Mouse (Mus musculus): ENCODE results near the gene Blm. TPM values are rescaled to one million over a fixed set of nuclear protein-coding genes. Genes with fewer than 3 reads are reported as not detected.
"Not testable (repeated sequence)": the region's sequence is repeated elsewhere in the genome, so short reads cannot be mapped to it uniquely, and the experiment has no call there.

Gene Blm
- total RNA-seq, 2 experiments from 2014 or later: 1.4 to 1.9 TPM

DNA sequence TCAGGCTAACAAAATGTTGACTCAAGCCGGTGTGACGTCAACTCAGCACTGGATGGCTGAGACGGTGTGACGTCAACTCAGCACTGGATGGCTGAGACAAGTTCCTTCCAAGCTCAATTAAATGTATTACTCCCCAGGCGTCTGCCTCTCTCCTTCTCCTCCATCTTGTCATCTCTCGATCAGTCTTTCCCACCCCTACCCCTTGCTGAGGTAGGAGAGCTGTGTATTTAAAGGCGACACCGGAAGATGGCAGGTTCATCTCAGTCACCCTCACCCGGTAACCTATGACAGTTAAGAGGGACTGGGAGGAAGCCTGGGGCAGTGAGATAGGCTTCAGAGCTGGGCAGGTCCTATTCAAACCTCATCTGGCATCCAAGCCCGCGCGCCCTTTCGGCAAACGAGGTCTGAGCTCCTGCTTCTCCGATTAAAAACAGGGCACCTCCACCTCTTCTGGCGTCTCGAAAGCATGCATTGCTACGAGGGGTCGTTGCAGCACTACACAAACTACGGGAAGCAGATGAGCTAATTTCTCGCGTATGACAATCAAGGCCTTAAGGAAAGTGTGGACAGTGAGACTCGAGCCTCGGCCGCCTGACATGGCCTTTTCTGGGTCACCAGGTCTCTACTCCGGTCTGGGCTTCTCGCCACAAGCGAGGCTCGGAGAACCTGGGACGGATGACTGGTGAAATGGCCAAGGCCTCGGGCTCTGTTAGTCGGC is 469 bp downstream of the Blm start:
- no peak for DNase-seq (ENCODE audit: low spot score)

DNA sequence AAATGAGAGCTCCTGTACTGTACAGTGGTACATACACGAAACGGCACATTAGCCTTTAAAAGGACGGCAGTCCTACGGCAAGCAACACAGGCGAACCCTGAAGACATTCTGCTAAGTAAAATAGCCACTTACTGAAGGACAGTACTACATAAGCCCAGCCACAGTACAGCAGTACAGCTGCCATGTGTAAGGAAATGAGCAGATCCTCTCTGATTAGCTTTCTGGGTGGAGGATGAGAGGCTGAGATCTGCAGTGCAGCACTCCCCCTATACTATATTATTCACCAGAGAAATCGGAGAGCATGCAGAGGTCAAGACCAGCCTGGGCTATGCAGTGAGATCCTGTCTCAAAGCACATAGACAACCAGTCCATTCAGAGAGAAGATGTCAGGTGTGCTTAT is 3.8 kb downstream of the Blm start:
- no peak for DNase-seq (ENCODE audit: low spot score)

DNA sequence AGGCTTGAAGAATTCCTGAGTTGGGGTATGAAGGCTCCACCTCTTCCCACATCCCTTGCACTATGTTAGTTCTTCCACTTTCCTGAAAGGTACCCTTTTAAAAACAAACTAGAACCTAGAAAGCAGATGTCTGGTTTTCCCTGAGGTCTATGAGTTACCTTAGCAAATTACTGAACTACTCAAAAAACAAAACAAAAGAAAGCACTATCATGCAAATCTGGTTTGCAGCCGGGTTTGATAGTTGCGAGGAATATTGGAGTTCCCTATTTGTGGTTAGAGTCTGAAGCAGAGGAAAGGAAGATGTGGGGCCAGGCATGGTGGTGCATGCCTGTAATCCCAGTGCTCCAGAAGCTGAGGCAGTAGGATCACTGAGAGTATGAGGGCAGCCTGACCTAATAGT is 4.3 kb downstream of the Blm start:
- DNase-seq (ENCODE audit: low spot score): no peak

DNA sequence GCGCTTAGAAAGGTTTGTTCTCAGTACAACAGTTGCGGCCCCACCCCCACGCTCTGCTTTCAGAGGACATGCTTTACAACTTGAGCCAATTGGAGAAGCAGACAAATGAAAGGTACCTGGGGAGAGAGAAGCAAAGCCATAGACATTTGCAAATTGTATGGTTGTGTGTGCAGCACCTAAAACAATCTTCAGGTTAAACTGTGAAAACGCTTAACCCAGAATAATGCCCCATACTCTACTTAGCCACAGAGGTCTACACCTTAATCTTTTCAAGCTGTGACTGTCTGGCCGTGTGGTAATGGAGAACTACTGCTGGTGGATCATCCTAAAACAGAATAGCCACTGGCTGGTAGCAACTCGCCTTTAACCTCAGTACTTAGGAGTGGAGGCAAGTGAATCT is 8.2 kb downstream of the Blm start:
- DNase-seq (ENCODE audit: low spot score): no peak

DNA sequence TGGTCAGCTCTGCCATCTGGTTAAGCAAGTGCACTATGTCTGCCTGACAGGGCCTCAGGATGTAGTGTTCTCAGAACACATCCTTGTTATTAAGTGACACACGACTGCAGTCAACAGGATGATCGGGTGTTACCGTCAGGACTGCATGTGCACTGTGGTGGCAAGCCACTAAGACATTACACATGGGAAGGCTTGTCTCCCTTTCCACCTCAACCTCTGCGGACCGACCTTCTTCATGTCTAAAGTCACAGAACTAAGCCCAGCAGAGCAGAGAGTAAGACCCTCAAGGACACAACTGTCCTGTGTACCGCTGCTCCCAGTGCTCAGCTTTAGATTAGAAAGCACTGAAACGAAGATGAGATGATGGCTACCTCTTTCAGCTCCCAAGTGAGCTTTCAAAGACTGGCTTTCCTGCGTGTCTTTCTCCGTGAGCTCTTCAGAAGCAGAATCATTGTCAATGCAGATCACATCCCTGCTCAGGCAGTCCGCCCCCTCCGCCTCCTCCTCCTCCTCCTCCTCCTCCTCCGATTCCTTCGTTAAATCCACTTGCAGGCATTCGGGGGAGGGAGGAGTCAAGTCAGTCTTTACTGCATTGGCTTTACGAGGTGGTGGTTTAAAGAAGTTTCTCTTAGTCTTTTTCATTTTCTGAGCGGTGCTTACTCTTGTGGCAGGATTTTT is 22.4 kb downstream of the Blm start:
- DNase-seq (ENCODE audit: low spot score): no peak

DNA sequence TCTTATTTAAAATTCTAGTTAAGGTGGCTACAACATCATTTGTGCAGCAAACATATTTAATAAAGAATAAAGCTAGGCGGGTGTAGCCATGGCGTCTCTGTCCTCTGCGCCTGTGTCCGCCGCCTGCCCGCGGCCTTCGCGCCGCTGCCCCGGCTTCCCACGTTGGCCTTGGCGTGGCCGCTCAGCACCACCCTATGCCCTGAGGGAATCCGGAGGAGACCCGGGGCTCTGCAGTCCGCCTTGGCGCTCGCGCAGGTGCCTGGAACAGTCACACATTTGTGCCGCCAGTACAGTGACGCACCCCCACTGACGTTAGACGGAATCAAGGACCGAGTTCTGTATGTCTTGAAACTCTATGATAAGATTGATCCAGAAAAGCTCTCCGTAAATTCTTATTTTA is 27.2 kb downstream of the Blm start:
- not testable (repeated sequence) for DNase-seq (ENCODE audit: low spot score)

DNA sequence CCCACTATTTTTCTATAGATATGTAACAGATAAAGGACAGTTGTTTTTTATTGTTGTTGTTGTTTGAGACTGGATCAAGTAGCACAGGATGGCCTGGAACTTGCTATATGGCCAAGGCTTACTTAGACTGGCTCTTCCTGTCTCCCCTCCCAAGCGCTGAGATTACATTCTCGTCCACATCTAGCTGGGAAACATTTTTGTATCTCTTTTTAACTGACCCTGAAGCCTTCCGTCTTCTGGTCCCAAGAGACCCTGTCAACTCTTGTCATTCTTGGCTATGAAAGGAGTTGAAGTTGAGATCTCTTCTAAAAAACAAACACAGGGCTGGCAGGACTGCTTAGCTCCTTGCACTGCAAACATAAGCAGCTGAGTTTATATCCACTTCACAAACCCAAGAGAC is 28.9 kb downstream of the Blm start:
- DNase-seq (ENCODE audit: low spot score): no peak

DNA sequence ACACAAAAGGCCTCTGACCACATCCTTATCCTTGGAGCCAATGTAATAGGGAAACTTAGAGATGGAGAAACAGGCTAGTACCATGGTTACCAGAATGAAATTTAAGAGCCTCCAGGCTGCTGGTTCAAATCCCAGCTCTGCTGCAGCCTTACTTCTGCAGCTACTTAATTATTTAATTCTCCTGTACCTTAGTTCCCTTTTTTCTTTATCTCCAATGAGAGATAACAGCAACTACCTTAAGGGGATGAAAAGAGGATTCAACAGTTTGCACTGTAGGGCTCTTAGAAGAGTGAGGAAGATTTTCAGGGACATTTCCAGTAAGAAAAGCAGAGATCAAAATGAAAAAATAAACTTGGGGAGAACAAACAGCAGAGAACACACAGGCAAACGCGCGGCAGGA is 30.0 kb downstream of the Blm start:
- no peak for DNase-seq (ENCODE audit: low spot score)

DNA sequence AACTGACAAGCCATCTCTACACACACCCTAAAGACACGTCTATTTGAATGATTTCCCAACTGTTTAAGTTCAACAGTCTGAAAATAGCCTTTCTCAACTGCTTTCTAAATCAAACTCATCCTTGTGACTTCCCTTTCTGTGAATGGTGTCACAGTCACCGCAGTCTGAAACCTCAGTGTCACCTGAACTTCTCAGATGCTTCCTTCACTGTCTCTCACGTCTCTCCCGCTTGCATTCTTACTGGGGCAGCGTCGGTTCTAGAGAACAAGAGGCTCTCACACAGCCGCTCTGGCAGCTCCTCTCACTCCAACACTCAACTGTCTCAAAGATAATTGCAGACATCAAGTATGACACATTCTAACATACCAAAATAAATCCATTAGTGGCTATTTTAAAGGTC is 33.9 kb downstream of the Blm start:
- DNase-seq (ENCODE audit: low spot score): no peak

DNA sequence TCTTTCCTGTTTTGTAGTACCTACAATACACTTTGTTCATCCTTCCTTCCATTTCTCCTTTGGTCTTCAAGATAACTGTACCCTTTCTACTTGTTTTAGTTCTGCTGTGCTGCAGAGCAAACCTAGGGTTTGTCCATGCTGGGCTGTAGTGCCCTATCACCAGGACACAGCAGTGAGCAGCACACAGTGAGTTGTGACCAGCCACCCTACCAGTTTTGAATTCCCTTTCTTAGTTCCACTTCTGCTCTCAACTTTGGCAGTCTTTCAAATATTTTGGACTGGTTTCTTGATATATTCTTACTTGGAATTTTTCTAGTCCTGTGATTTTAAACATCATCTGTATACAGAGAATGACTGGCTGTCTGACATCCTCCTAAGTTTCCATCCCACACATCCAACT is 34.8 kb downstream of the Blm start:
- no peak for DNase-seq (ENCODE audit: low spot score)

DNA sequence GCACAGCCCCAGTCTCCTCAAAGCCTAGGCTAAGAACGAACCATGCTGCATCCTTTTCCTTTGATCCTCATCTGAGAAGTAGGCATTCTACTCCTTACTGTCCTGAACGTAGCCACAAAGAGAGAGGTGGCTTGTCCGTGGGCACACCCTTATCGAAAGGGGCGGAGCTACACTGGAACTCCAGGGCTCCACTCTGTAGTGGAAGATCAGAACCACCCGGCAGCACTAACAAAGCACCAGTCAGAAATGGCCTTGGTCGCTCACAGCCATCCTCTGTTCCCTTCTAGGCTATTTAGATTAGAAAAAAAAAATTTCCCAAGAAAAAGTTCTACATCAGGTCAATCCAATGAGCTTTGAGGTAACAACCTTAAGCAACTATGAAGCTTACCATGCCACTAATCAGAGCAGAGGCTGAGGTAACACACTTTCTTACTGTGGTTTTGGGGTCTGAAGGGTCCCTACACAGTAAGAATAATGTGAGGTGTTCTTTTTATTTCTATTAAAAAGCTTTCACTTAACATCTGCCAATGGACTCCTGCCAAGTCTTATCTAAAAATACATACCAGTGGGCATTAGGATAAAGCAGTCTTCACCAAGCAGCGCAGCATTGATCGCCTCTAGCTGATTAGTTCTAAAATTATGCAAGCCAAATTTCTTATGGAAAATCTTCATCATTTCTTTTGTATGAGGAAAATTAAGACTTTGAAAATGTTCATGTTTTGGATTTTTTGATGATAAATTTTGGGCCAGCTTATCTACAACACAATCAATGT is 35.5 kb downstream of the Blm start:
- no peak for DNase-seq (ENCODE audit: low spot score)

DNA sequence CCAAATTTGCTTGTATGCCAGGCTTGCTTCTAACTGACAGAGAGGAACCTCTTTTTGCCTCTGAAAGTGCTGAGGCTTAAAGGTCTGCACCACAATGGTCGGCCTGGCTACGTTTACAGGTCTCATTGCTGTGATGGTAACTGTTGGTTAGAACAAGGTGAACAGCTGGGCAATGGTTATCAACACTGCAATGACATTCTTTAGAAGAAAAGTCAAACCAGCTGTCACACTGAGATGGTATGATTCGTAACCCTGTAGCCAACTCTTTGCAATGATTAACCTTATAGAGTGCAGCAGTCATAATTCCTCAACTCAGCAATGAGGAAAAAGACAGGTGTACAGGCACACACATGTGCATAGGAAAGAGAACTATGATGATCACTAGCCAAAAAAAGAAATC is 38.3 kb downstream of the Blm start:
- no peak for DNase-seq (ENCODE audit: low spot score)

DNA sequence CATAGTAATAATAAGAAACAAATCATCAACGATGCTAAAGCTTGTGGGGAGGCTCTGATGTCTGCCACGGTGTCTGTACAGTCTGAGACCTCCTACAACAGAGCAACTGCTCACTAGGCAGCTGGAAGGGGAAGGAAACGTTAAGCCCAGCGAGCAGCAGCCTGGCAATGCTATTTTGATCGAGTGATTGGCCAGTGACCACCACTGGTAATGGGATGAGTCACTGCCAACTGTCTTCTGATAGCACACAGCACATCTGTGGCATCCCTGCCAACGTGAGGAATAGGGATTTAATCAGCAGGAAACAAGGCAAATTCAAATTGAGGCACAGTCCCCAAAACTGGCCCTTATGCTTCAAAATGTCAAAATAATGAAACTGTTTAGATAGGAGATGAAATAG is 39.7 kb downstream of the Blm start:
- DNase-seq (ENCODE audit: low spot score): no peak

DNA sequence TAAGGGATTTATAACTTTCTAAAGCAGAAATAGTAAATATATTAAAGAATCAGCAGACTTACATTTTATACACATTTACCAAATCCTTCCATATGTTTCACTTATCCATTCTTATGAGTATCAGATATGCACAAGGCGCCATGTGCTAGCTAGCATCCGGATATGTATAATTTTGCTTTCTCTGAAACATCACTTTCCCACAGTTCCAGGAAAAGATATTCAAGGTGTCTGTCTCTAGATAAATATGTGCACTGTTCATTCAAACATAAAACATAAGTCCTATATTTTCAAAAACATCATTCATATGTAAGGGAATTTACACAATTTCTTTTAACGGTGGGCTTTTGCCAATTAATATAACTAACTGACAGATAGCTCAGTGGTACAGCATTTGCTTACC is 42.9 kb downstream of the Blm start:
- no peak for DNase-seq (ENCODE audit: low spot score)

DNA sequence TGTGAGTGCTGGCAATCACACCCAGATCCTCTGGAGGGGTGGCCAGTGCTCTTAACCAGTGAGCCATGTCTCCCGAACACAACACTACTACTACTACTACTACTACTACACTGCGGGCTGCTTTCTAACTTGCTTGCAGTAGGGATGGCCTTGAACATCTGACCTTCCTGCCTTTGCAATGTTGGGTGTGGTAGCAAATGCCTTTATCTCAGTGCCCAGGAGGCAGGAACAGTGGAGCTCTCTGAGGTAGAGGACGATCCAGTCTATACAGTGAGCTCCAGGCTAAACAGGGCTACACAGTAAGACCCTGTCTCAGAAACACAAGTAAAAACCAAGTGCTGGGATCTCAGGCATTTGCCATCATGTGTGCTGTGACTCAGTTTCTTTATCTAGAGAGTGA is 43.8 kb downstream of the Blm start:
- DNase-seq (ENCODE audit: low spot score): no peak

DNA sequence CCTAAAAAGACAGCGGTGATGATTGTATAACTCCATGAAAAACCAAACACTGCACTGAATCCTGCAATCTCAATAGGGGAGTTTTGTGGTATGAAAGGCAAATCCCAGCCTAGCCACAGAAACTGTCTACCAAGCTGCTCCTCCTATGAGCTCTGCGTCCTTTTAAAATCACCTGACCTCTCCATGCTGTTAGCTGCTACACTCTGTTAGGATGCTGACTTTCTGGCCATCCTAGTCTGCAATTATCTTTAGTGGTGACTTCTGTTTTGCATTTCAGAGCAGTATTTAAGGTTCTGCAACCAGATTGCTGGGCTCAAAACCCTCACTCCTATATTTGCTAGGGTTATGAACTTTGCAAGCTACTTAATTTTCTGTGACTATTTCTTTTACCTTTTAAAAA is 44.6 kb downstream of the Blm start:
- no peak for DNase-seq (ENCODE audit: low spot score)

DNA sequence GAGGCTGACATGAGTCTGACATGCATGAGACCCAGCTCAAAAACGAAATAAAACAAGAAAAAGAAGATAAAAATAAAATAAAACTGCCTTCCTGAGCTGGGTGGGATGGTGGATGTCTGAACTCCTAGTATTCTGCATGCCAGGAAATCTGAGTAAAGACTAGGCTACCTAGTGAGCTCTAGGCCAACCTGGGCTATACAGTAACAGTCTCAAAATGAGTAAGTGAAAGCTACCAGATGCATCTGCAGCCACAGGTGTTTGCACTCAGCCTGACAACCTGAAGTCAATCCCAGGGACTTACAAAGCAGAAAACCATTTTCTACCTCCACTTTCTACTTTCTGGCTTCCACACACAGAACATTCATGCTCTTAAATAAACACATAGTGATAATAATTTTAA is 45.5 kb downstream of the Blm start:
- no peak for DNase-seq (ENCODE audit: low spot score)

DNA sequence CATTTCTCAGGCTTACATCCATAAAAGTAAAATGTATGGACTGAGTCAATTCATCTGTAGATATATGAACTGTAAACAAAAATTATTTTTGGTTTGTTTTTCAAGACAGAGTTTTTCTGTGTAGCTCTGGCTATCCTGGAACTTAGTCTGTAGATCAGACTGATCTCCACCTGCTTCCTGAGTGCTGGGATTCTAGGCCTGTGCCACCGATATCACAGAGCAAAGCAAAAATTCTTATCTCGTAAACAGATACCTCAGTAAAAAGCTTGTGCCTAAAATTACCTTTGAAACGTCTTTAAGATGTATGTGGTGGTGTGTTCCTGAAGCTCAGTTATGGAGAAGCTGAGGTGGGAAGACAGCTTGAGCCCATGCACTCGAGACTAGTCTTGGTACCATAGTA is 47.7 kb downstream of the Blm start:
- DNase-seq (ENCODE audit: low spot score): no peak

DNA sequence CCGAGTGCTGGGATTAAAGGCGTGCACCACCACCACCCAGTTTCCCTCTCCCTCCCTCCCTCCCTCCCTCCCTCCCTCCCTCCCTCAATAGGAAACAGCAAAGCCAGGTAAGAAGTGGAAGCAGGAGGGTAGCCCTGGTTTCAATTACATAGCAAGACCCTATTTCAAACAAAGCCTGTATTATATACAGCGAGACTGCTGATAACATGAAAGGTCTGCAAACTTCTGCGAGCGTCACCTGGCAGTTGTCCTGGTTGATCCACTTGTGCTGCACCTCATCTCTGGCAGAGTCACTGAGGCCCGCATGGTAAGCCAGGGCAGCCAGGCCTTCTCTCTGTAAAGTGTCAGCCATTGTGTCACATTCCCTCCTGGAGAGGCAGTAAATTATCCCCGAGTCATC is 54.8 kb downstream of the Blm start:
- DNase-seq (ENCODE audit: low spot score): no peak

DNA sequence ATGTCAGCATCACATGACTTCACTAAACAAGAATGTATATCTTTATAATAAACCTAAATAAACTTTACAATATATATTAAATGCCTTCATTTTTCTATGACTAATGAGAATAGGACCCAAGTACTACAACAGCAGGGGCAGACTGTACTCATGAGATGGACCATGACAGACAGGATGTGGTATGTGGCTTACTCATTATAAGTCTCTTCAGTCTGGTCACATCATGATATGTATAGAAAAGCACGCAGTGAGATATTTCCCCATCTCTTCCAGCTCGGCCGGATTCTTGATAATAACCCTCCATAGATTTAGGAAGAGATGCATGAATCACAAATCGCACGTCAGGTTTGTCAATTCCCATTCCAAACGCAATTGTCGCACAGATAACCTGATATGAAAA is 61.1 kb downstream of the Blm start:
- DNase-seq (ENCODE audit: low spot score): no peak

DNA sequence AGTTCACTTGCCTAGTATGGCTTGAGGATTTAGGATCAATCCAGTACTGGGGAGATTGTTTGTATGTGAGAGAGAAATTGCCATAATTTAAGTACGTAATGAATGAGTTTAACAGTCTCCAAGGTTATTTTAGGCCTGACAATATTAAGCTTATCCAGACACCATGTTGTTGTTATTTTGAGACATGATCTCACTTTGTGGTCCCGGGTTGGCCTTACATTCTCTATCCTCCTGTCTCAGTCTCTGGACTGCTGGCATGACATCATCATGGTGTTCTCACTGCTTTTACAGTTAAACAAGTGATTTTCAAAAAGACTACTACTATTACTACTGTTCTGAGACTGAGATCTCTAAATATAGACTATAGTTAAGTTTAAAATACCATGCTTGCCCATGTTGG is 66.1 kb downstream of the Blm start:
- no peak for DNase-seq (ENCODE audit: low spot score)

DNA sequence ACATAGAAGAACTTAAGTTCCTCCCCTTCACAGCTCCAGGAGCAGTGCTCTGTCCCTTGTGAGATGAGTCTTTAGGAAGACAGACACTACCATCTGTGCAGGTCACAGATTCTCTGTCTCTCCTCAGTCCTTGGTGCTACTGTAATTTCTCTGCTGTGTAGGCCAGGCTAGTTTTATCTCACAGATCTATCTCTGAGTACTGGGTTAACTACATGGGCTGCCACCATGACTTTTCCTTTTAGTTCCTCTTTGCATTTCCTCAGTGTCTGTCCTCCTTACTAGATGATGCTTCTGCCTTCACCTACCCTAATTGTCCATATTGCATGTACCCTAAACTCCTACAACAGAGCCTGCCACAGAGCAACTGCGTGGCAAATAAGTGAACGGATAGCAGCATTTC is 67.6 kb downstream of the Blm start:
- no peak for DNase-seq (ENCODE audit: low spot score)

DNA sequence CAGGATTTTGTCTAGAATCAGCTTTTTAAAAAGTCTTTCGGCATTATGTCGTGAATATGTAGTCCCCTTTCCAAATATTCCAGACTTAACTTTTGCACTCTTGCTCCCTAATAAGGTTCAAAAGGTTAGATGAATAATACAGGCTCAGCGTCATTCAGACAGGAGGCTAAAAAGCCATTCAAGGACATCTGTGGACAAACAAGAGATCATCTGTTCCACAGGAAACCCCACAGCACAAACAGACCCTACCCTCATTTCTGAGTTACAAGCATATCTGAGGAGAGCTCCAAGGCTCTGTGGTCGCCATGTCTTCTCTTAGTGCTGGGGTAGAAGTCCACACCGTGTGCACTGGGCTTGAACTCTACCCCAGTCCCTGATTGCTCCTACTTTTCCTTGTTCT is 70.1 kb downstream of the Blm start:
- DNase-seq (ENCODE audit: low spot score): no peak
